Mouse (Mus musculus) erythroid progenitor cell, adult 5-6 weeks (primary cell): ENCODE results near the gene Fam196b. TPM values are rescaled to one million over a fixed set of nuclear protein-coding genes. Genes with fewer than 3 reads are reported as not detected.

Experiments
- ATAC-seq: replicated peaks from 2 replicates; pipeline ENCODE4 v1.8.0; 2016; ENCODE audit warnings: moderate number of reproducible peaks, mild to moderate bottlenecking, moderate TSS enrichment, inconsistent platforms; ENCODE audit not compliant: poor library complexity, low FRiP score, severe bottlenecking
- total RNA-seq, 2 experiments: library from RNA; stranded (forward) in 1 of 2; stranded (reverse) in 1 of 2; fragments of 150-400 nt in 1 of 2; fragments of 186-747, 209-891 nt in 1 of 2; gene quantifications; 2 replicates each; pipeline versions ENCODE4 v1.2.3 to v1.2.4; 2015 to 2017; ENCODE audit warnings: low replicate concordance in 2 of 2

The Fam196b gene
- total RNA-seq, 2 experiments from 2014 or later, result not detected

DNA sequence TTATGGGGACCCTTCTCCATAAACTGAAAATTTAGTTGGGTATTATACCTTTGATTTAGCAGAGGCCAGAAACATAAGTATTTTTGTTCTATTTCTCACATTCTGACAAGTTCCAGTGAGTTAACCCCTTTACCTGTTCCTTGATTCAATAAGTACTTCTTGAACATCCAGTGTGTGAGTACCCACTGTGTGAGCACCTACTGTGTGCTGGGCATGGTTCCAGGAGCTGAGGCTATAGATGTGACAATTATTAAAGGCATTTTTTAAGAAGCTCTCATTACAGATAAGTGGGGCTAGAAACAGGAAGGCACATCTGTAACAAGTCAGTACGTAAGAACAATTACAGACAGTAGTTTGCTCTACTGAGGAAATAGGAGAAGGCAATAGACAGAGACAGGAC, 4.7 kb downstream of the Fam196b start:
- no peak for ATAC-seq

DNA sequence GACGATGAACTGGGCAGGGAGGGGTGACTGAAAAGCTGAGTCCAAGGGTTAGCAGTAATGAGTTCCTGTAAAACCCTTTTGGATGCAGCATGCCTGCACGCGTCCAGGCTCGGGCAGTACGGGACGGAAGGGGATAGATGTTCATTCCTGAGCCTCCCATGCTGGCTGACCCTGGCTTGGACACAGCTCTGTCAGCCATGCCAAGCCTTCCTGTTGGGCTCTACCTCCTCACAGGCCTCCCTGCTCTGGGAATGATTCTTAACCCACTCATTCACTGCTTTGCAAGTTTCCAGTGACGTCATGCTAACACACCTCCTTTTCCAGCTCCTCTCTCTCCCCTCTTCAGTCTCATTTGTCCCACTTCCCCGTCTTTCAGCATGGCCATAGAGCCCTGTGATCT, 9.0 kb downstream of the Fam196b start:
- no peak for ATAC-seq

DNA sequence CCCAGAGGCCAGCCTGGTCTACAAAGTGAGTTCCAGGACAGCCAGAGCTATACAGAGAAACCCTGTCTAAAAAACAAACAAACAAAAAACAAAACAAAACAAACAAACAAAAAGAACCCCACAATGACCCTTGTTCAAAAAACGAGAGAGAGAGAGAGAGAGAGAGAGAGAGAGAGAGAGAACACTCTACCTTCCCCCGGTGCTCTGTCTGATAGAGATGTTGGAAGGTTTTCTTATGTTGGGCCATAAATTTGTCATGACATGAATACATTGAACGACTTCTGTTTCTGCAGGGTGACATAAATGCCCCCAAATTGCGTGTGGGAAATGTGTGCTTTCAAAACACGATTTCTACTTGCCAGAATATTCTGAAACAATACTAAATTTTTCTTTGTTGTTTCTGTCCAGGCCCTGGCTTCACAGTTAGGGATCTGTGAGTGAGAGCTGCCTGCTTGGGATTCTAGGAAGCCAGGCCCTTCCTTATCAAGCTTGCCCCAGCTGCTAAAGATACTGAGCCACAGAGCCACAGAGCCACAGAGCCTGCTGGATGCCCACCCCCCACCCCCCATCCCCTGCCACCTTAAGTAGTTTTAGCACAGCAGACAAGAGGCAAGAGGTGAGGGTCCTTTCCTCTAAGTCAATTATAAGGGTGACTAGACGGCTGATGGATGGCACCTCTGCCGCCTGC, 17.9 kb downstream of the Fam196b start:
- ATAC-seq, result no peak

DNA sequence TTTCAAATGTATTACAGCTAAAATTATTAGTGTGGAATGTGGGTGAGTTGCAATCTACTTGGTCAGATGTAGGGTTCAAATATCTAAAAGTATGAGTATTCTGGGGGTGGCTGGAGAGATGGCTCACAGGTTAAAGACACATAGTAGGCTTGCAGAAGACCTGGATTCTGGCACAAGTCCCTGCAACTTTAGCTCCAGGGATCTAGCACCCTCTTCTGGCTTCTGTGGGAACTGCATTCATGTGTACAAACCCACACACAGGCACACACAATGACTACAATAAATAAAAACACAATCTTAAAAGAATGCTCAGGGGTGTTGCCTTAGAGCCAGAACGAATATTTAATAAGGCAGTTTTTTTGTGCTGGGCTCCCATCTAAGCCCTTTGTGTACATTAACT, 23.3 kb downstream of the Fam196b start:
- ATAC-seq, result no peak

DNA sequence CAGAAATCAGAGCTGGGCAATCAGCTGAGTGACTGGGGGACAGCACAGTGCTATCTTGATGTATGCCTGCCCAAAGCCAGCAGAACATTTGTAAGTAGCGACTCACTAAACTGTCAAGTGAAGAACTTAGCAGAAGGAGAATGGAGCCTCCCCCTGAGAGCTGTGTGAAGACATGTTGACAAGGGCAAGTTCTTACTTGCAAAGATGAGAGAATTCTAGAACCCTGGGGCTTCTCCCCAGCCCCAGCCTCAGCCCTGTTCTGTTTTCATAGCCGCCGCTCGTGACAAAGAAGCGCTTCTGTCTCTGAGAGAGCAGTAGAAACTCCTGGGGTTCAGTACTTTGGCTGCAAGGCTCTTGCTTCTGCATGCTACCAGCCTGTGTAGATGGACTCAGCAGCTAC, 25.1 kb downstream of the Fam196b start:
- ATAC-seq, result no peak

DNA sequence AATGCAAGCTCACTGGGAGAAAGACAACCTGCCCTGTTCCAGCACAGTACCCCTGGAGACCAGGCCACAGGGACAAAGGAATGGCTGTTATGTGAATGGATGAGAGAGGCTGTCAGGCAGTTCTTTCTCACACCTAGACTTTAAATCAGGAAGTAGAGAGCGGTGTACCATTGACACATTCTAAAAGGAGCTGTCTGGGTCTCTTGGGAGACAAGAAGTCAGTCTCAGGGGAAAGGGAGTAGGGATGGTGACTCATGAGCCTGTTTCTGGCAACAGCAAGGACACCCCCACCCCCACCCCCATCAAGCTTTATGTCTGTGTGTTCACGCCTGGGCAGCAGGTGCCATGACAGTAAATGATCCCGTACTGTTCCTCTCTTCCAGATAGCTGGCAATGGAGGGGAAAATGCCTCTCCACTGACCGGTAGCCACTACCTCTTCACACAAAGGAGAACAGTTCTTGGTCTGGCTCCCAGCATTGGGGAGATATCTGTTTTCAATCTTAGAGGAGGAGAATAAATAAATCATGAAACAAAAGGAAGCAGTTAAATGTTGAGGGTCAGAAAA, 29.2 kb downstream of the Fam196b start:
- ATAC-seq, result no peak

DNA sequence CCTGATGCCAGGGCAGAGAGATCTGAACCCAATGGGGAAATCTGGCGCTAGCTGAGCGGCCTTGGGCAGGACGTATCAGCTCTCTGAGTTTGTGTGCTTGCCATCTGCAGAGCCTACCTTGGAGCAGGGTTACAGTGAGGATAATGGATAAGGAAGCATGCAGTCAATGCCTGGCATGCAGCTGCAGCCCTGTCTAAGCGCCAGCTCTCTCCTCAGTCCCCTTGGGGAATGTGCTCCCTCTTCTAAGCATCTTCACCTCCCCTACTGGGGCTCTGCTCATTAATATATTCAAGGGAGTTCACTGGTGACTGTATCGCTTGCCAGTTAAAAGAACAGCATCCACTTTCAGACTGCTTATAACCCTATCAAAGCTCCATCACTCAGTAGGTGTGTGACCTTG, 29.7 kb downstream of the Fam196b start:
- ATAC-seq, result no peak

DNA sequence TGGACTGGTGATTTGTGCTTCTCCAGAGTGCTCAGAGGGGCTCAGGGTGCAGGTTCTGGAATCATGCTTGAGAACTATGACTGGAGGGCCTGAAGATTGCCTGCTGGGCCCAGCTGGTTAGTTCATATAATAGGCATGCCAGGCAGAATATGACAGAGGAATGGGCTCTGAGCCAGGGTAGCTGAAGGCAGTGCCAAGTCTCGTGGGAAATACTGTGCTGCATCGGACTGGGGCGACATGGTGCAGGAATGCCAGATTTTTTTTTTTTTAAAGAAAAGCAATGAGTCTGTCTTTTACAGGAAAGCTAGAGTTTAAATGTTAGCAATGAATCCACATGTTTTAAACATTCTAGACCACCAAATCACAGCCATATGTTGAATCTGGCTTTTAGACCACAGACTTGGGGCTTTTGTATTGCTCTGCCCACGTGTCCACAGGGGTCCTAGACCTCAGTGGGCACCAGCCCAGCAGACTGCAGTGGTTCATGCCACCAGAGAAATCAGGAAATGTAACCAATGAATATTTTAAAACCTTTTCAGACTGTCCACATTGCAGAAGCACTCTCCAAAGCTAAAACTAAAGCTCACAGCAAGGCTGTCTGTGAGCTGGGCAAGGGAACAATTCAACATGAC, 33.8 kb downstream of the Fam196b start:
- no peak for ATAC-seq

DNA sequence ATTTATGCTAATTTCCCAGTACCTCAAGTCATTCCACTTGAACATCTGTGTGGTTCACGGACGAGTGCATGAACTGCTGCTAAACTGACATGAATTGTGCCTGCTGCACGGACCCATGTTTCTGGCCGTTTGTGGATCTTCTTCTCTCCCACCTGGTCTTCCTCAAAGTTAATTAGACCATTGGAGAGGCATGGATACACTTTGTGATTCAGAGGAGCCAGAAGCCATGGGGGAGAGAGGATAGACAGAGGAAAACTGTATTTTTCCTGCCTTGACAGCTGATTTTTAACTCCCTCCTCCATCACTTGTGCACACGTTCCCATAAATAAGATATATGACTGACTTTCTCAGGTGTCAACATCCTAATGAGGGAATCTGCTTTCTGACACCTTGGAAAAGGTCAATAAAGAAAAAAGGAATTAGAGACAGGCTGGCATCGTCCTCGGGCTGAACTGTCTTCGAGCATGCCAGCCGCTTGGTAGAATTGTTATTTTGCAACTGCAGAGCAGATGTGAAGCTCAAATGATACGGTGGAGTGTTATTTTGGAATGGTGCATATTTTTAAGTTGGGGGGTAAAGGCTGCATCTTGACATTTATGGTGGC, 34.9 kb downstream of the Fam196b start:
- no peak for ATAC-seq

DNA sequence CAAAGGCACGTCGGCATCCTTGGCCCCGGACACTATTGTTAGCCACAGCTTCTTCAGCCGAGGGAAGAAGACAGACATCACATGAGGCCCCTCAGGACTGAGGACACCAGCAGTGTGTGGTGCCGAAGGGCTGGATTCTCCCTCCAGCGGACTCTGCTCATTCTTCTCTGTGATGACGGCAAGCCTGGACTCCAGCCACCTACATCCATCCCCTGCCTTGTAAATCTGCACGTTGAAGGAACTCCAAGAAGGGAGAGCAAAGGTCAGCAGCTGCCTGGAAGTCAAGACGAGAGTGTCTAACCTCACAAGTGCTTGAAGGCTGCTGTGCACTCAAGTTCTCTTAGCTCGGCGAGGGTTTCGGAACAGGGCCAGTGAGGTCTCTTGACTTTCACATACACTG, 40.8 kb downstream of the Fam196b start:
- ATAC-seq, result no peak

DNA sequence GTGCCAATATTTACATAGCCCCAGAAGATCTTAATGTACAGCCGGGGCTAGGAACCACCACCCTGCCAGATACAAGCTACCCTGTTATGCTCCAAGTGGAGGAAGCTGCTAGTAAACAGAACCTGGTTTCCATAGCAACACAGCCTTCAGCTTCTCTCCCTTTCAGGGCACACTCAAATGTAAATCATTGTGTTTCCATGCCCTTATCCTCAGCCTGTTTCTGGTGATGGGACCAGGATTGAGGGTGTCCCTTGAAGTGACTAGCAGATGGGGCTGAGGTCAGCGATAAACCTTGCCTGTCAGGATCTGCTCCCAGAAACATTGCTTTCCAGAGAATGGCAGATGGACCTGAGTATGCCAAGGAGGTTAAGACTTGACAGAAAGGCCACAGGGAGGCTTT, 41.5 kb downstream of the Fam196b start:
- no peak for ATAC-seq

DNA sequence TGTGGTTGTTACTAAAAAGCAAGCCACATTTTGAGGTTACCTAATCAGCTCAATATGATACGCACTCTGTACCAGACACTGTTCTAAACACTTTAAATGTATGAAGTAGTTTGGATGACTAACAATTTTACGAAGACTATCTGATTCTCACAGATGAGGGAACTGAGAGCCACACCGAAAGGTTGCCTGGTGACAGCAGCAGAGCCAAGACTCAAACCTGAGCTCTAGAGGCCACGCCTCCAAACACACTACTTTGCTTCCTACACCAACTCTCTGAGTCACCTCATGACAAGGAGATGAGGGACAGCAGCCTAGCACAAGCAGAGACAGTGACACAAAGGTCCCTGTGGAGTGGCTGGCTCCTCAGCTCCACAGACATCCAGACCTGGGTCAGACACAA, 57.6 kb downstream of the Fam196b start:
- ATAC-seq, result no peak

DNA sequence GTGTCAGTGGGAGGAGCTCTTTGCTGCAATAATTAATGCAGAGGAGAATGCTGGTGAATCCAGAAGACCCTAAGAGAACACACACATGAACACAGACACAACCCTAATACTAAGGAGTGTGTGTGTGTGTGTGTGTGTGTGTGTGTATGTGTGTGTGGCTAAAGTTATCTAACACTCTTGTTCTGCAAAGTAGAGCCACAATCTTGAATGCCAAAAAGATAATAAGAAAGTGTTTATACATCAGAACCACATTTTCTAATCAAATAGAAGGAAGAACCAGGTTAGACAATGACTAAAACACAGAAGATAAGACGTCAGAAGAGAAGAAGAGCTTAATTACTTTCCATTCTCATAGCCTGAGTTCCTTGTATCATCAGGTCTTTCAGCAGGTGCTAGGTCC, 60.9 kb downstream of the Fam196b start:
- ATAC-seq, result no peak

DNA sequence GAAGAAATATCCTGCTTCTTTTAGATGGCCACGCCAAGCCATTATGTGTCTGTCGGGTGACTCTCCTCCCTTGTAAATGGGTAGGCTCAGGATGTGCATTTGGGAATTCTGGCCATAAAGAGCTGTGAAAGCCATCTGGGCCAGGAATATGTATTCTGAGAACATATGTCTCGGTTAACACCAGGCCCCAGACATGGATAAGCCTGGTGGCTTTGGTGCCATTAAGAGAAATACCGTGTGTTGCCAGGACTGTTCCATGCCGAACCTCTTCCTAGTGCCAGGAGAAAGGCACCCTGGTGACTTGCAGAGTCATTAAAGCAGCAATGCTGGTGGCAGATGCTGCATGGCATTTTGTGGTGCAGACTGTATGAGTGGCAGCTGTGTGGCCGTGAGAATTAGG, 63.0 kb downstream of the Fam196b start:
- no peak for ATAC-seq

DNA sequence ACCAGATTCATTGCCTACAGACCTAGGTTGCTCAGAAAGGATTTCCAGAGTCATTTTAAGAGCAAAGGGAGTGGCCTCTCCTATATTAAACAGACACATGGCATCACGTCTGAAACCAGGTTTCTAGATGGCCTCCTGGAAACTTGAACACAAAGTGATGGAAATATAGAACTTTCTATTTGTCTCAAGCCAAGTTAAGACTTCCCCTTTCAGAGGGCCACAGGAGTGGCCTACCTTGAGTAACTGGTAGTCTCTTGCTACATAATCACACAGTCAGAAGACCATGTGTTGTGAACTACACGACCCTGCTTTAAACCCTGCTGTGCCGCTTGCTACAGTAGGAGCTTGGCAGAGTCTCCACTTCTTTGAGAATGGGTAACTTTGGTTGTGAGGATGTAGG, 68.9 kb downstream of the Fam196b start:
- no peak for ATAC-seq

DNA sequence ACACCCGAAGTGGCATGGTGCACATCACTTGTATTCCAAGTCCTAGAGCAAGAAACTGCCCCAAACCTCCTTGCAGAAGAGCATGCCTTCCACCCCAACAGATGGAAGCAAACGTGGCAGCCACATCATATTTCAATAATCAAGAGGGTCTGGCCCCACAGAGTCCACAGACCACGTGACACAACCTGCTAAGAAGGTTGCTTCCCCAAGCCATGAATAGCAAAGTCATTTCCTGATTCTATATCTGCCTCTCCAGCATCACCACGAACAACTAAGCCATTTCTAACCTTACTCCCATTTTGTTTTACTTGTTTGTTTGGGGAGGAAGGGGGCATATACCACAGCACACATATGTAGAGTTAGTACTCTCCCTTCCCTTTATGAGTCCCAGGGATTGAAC, 69.6 kb downstream of the Fam196b start:
- ATAC-seq, result no peak

DNA sequence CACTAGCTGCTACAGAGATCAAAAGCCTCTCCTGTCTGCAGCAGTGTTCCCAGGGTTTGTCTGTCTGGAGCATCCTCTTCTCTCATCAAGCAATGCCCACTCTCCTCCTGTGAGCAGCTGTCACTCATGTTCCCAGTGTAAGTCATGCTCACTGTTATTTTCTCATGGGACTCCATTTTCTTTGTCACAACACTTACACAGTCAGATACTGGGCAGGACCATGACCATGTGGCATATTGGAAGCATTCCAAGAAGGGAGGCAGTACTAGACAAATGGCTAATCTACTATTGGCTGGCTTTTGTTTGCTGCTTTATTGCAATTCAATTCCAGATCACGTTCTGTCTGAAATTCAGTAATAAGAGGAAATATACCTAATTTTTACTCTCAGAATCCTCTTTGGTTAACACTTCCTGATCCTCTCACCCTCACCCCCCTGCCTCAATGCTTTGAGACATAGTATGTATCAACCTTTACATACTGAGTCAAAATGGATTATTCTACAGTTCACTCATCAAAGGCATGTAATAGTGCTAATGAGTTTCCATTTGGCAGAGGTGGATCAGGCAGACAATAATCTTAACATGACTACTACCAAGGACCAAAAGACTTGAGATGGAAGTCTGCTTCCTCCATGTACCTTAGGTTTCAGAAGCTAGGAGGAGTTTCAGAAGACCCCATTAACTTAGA, 70.5 kb downstream of the Fam196b start:
- ATAC-seq, result no peak

DNA sequence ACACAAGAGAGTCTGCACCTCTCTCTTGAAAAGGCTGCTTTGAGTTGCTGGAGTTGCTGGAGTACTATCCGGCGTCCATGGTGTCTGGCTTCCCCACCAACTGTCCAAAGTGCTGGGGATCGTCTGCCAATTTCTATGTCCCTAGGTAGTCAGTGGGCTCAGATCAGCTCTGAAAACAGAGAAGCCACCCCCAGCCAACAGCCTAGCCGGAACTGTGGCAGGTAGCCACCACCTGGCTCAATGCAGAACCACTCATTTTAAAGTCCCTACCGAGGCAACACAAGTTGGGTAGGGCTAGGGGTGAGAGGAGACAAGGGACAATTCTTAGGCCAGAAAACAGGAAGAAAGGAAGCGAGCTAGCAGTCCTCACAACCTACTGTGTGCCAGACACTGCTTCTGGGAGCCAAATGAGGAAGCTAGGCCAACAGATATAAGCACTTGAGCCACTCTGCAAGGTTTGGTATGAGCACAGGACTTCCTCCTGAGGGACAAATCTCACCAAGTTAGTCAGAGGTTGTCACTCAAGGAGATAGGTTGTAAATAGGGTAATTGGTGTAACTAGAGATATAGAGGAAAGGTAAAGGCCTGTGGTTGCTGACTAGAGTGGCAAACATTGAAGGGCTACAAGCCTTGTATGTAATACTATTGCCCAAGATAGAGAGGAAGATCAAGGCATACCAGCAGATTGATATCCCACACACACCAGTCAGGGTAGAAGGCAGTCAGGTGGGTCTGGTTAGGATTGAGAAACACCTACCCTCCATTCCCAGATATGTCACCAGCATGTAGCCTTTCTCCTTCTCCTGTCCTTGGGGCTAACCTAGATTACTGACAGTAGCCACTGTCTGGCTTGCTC, 74.9 kb downstream of the Fam196b start:
- ATAC-seq, result no peak

DNA sequence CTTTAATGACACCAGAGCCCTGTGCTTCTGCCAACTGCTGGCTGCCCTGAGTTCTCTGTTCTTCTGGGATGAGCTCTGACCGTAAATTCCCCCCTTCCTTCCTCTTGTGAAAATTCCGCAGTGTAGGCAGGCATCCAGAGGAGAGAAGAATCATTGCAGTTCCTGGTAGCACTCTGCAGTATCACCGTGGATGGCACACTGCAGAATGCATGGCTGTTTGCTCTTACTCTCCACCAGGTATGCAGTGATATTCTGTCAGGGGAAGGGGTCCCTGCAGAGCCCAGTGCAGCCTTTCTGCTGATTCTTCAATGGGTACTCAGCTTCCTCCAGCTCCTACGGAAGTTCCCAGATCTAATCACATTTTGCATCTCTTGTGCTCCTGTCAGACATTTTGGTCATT, 77.5 kb downstream of the Fam196b start:
- ATAC-seq, result no peak

DNA sequence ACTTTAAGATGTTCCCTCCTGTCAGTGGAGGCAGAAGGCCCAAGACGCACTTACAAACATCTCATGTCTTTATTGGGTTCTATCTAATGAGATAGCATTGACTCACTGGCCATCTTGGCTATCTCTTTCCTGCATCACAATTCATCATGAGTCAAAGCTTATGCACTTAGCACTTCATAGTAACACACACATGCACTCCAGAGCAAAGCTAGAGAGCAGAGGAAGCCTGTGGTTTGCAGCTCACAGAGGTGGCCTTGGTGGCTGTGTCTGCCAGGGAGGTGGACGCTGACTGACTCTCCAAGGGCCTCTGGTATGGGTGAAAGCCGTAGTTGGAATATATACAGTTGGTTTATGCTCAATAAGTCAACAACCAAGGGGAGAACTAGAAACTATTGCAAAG, 81.2 kb downstream of the Fam196b start:
- ATAC-seq, result no peak
